Mouse (Mus musculus) kidney, adult 2 months (tissue): ENCODE measurements around the gene Pnpla7.

Source experiments
- CTCF ChIP-seq: fragments of 200-500 bp; conservative IDR thresholded peaks from 2 replicates; pipeline ENCODE4 v1.5.1; 2011; ENCODE audit warnings: low read depth, mild to moderate bottlenecking, control low read depth, low read length, moderate library complexity, mixed read lengths; ENCODE audit not compliant: insufficient read depth, insufficient read length
- POLR2A ChIP-seq: fragments of 200-500 bp; IDR thresholded peaks from one replicate; pipeline ENCODE4 v1.6.1; 2011; ENCODE audit warnings: low read depth, low read length, control low read depth

DNA sequence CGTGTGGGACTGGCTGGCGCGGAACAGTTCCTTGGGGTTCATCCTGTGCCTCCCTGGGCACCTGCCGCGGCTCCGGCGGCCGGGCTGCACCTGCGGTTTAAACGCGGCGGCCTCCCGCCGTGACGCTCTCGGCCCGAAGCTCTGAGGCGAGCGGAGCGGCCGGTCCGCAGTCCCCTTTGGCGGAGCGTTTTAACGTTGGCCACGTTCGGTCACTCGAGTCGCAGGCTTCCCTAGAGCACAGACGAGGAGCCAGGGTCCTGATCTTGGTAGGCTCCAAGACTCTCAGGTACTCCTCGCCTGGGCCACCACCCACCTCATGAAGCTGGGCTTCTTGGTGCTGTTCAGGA is 25.7 kb upstream of the Pnpla7 start:
- TF ChIP-seq POLR2A (no peak), CTCF (no peak)
